In genomic region chr5:149526467-149526951, GRCm38 (mm10) we compare ENCODE assay signal across 8 mouse cellular contexts. TPM values are rescaled to one million over a fixed set of nuclear protein-coding genes. Genes with fewer than 3 reads are reported as not detected.
DNase-seq lines count a peak whose midpoint lies in the region; ATAC-seq lines count a peak whose summit lies in the region.

No protein-coding gene starts in this region.

- ATAC-seq in cerebellum, adult (ENCODE audit: insufficient number of reproducible peaks, low FRiP score, low TSS enrichment) = no peak
- ATAC-seq in megakaryocyte, adult 5-6 weeks (ENCODE audit: poor library complexity, severe bottlenecking) = peak; percentile 18

- DNase-seq in cerebellum, adult 18-20 months = peak; percentile 12 to 23
- DNase-seq in 3T3-L1 (ENCODE audit: low read depth, low spot score) = peak; percentile 96
- peak; percentile 92 for DNase-seq in brain, adult 2 months (ENCODE audit: low read depth, low spot score)
- peak; percentile 35 to 51 for DNase-seq in heart, adult 9 months (ENCODE audit: low spot score in 2 of 2)
- DNase-seq in kidney, adult 18-20 months = peak; percentile 35
- DNase-seq in thymus, postnatal 14 days = peak; percentile 48

RNA-seq across cellular contexts. Expression of gene Wdr95, which starts 2.0 kb away (rescaled TPM):
- 0.40 and 1.2 TPM in 2 replicates for total RNA-seq in megakaryocyte, adult 5-6 weeks (2015)
- total RNA-seq in megakaryocyte, adult 5-6 weeks (2017) = 0.15 and 0.65 TPM in 2 replicates

Comparison
In these comparisons a context has a peak if more than half of its experiments do, and no peak if none do; other contexts are left out.
1. DNase-seq: peak in every context shown above with its lines; median percentile 96 in 3T3-L1; 92 in brain, adult 2 months; 48 in thymus, postnatal 14 days; 43 in heart, adult 9 months; 35 in kidney, adult 18-20 months; 18 in cerebellum, adult 18-20 months.